Mouse (Mus musculus): ENCODE measurements around the gene Kif26b. TPM values are rescaled to one million over a fixed set of nuclear protein-coding genes. Genes with fewer than 3 reads are reported as not detected.

The Kif26b gene
- polyA plus RNA-seq, 1 experiment from 2014 or later, result 32.0 TPM

- H3K4me2 ChIP-seq, result no peak overlapping the region
- 80% methylated on average over 6 of the region's 6 CpGs for WGBS
- no peaks in the 10 kb centered on the region for H3K36me3 ChIP-seq
- H3K27ac ChIP-seq, result no peak overlapping the region
- no peak overlapping the region for H3K9ac ChIP-seq (replicated peaks)
- no peaks in the 10 kb centered on the region for H3K27me3 ChIP-seq
- ATAC-seq (ENCODE audit: insufficient number of reproducible peaks, insufficient read depth, low FRiP score, low TSS enrichment, low read depth), result no peak
- no peak overlapping the region for H3K4me3 ChIP-seq (replicated peaks)
- H3K9me3 ChIP-seq, result no peaks in the 10 kb centered on the region
- no peaks in the 10 kb centered on the region for H3K4me1 ChIP-seq (replicated peaks)
Observed at GRCm38 (mm10) chr1:178784043-178784442, 255.1 kb downstream of the Kif26b start.

GRCm38 (mm10) chr1:178791266-178791665 is 262.3 kb downstream of the Kif26b start:
- no peak overlapping the region for H3K9ac ChIP-seq (replicated peaks)
- H3K36me3 ChIP-seq, result no peaks in the 10 kb centered on the region
- no peak overlapping the region for H3K27ac ChIP-seq
- H3K9me3 ChIP-seq, result no peaks in the 10 kb centered on the region
- no peak overlapping the region for H3K4me2 ChIP-seq
- no peak for ATAC-seq (ENCODE audit: insufficient number of reproducible peaks, insufficient read depth, low FRiP score, low TSS enrichment, low read depth)
- H3K4me3 ChIP-seq (replicated peaks), result no peak overlapping the region
- WGBS, result 53% methylated on average over 1 of the region's 1 CpGs
- H3K4me1 ChIP-seq (replicated peaks), result no peaks in the 10 kb centered on the region
- no peaks in the 10 kb centered on the region for H3K27me3 ChIP-seq

- H3K9me3 ChIP-seq, result no peaks in the 10 kb centered on the region
- H3K4me1 ChIP-seq (replicated peaks), result peaks cover 8% of the 10 kb centered on the region
- no peaks in the 10 kb centered on the region; the same call in 1 of the 2 replicates for H3K36me3 ChIP-seq
- ATAC-seq (ENCODE audit: insufficient number of reproducible peaks, insufficient read depth, low FRiP score, low TSS enrichment, low read depth), result no peak
- H3K4me2 ChIP-seq, result no peak overlapping the region
- H3K9ac ChIP-seq (replicated peaks), result no peak overlapping the region
- WGBS, result 90% methylated on average over 5 of the region's 5 CpGs
- no peak overlapping the region for H3K4me3 ChIP-seq (replicated peaks)
- H3K27ac ChIP-seq, result no peak overlapping the region
- H3K27me3 ChIP-seq, result no peaks in the 10 kb centered on the region
Observed at GRCm38 (mm10) chr1:178792726-178793125, 263.8 kb downstream of the Kif26b start.

GRCm38 (mm10) chr1:178794866-178795265 is 265.9 kb downstream of the Kif26b start:
- ATAC-seq (ENCODE audit: insufficient number of reproducible peaks, insufficient read depth, low FRiP score, low TSS enrichment, low read depth), result no peak
- H3K36me3 ChIP-seq, result no peaks in the 10 kb centered on the region; the same call in 1 of the 2 replicates
- H3K9ac ChIP-seq (replicated peaks), result no peak overlapping the region
- no peaks in the 10 kb centered on the region for H3K27me3 ChIP-seq
- H3K9me3 ChIP-seq, result no peaks in the 10 kb centered on the region
- no peak overlapping the region for H3K4me3 ChIP-seq (replicated peaks)
- no peak overlapping the region for H3K4me2 ChIP-seq
- no peak overlapping the region for H3K27ac ChIP-seq
- peaks cover 28% of the 10 kb centered on the region for H3K4me1 ChIP-seq (replicated peaks)
- WGBS, result 89% methylated on average over 7 of the region's 7 CpGs

- no peak overlapping the region for H3K4me2 ChIP-seq
- H3K4me1 ChIP-seq (replicated peaks), result peaks cover 46% of the 10 kb centered on the region
- no peak overlapping the region for H3K9ac ChIP-seq (replicated peaks)
- H3K9me3 ChIP-seq, result no peaks in the 10 kb centered on the region
- no peaks in the 10 kb centered on the region; the same call in 1 of the 2 replicates for H3K36me3 ChIP-seq
- H3K27ac ChIP-seq, result no peak overlapping the region
- ATAC-seq (ENCODE audit: insufficient number of reproducible peaks, insufficient read depth, low FRiP score, low TSS enrichment, low read depth), result no peak
- H3K4me3 ChIP-seq (replicated peaks), result no peak overlapping the region
- H3K27me3 ChIP-seq, result no peaks in the 10 kb centered on the region
- 80% methylated on average over 2 of the region's 2 CpGs for WGBS
Observed at GRCm38 (mm10) chr1:178797388-178797787, 268.5 kb downstream of the Kif26b start.

DNA sequence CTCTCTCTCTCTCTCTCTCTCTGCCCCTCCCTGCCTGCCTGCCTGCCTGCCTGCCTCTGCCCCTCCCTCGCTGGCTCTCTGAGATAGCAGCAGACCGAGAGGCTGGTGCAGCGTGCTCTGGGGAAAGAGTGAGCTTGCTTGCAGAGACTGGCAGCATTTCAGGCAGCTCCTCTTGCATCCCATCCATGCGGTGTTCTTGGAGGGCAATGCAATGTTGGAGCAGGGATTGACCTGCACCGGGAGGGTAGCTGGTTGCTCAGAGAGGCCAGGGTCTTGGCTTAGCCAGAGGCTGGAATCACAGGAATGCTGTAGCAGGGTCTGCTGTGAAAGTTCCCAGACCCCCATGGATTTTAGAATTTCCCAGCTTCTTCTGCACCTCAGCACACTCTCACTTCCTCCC is 269.4 kb downstream of the Kif26b start:
- Histone ChIP-seq H3K4me3 (replicated peaks) (peak overlapping the region; percentile 11), H3K9me3 (no peaks in the 10 kb centered on the region), H3K27ac (peak overlapping the region; percentile 69), H3K4me2 (peak overlapping the region; percentile 48), H3K36me3 (no peaks in the 10 kb centered on the region; the same call in 1 of the 2 replicates), H3K27me3 (no peaks in the 10 kb centered on the region), H3K4me1 (replicated peaks) (peaks cover 55% of the 10 kb centered on the region), H3K9ac (replicated peaks) (no peak overlapping the region; the same call in 1 of the 2 replicates)
- ATAC-seq (ENCODE audit: insufficient number of reproducible peaks, insufficient read depth, low FRiP score, low TSS enrichment, low read depth), result no peak
- WGBS, result 4% methylated on average over 5 of the region's 5 CpGs

DNA sequence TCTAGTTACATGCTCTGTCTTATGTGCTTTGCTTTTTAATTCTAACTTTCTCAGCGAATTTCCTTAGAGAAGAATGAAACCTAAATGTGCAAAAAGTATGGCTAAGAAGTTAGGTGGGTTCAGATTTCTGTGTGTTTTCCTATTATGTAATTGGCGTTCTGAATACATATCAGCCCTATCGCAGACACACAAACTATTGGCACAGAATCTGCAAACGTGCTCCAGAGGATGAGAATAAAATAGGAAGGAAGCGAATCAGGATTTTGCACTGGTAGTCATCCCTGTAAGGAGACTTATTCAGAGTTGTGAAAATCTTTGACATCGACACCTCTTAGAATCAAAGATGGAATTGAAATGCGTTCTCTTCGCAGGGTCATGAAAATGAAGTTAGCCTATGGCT is 270.0 kb downstream of the Kif26b start:
- ATAC-seq (ENCODE audit: insufficient number of reproducible peaks, insufficient read depth, low FRiP score, low TSS enrichment, low read depth), result no peak
- Histone ChIP-seq H3K4me2 (peak overlapping the region; percentile 48), H3K4me1 (replicated peaks) (peaks cover 55% of the 10 kb centered on the region), H3K9ac (replicated peaks) (no peak overlapping the region), H3K27ac (peak overlapping the region; percentile 69), H3K4me3 (replicated peaks) (peak overlapping the region; percentile 11; the same call in 1 of the 2 replicates), H3K9me3 (no peaks in the 10 kb centered on the region), H3K27me3 (no peaks in the 10 kb centered on the region), H3K36me3 (no peaks in the 10 kb centered on the region; the same call in 1 of the 2 replicates)
- WGBS, result 75% methylated on average over 8 of the region's 8 CpGs

DNA sequence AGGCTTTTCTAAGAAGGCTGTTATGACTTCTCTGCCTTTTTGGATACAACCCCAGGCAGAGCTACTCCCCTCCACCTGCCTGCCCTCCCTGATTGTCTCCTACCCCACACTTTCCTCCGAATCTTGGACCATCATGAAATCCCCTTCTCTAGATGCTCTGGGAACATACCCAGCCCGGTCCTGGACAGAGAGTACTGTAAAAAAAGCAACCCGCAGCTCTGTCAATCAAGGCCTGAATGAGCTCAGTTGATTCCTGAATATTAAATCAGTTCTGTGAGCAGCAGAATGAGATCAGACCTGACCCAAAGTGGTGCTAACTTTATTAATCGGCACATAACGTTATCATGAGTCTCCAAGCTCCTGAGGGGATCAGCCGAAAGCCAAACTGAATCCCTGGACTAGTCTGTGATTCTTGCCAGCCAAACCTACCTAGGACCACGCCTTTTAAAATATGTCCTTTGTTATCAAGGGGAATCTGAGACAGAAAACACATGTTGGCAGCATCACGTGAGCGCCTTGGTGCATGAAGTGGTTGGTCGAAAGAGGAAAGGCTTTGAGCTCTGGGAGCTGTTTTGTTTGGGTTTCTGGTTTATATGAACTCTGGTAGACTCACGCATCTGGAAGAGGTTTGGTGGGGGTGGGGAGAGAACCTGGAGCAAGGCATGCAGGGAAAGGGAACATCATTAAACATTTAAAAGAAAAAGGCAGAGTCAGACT is 271.1 kb downstream of the Kif26b start:
- peak; percentile 76 for ATAC-seq (ENCODE audit: insufficient number of reproducible peaks, insufficient read depth, low FRiP score, low TSS enrichment, low read depth)
- Histone ChIP-seq H3K9ac (replicated peaks) (no peak overlapping the region), H3K4me3 (replicated peaks) (no peak overlapping the region), H3K27me3 (no peaks in the 10 kb centered on the region), H3K4me2 (peak overlapping the region; percentile 48), H3K9me3 (no peaks in the 10 kb centered on the region), H3K4me1 (replicated peaks) (peaks cover 55% of the 10 kb centered on the region), H3K36me3 (no peaks in the 10 kb centered on the region; the same call in 1 of the 2 replicates), H3K27ac (peak overlapping the region; percentile 89)
- 32% methylated on average over 11 of the region's 11 CpGs for WGBS

GRCm38 (mm10) chr1:178803155-178803554 is 274.2 kb downstream of the Kif26b start:
- Histone ChIP-seq H3K36me3 (no peaks in the 10 kb centered on the region), H3K4me1 (replicated peaks) (peaks cover 42% of the 10 kb centered on the region), H3K4me3 (replicated peaks) (no peak overlapping the region), H3K27me3 (no peaks in the 10 kb centered on the region), H3K9ac (replicated peaks) (no peak overlapping the region), H3K27ac (no peak overlapping the region), H3K4me2 (no peak overlapping the region), H3K9me3 (no peaks in the 10 kb centered on the region)
- ATAC-seq (ENCODE audit: insufficient number of reproducible peaks, insufficient read depth, low FRiP score, low TSS enrichment, low read depth), result no peak
- 65% methylated on average over 3 of the region's 3 CpGs for WGBS

GRCm38 (mm10) chr1:178817476-178817875 is 288.6 kb downstream of the Kif26b start:
- Histone ChIP-seq H3K27ac (no peak overlapping the region), H3K36me3 (no peaks in the 10 kb centered on the region; the same call in 1 of the 2 replicates), H3K9me3 (no peaks in the 10 kb centered on the region), H3K4me3 (replicated peaks) (no peak overlapping the region), H3K27me3 (no peaks in the 10 kb centered on the region), H3K4me1 (replicated peaks) (peaks cover 58% of the 10 kb centered on the region), H3K9ac (replicated peaks) (no peak overlapping the region), H3K4me2 (no peak overlapping the region)
- WGBS, result 78% methylated on average over 6 of the region's 6 CpGs
- no peak for ATAC-seq (ENCODE audit: insufficient number of reproducible peaks, insufficient read depth, low FRiP score, low TSS enrichment, low read depth)

DNA sequence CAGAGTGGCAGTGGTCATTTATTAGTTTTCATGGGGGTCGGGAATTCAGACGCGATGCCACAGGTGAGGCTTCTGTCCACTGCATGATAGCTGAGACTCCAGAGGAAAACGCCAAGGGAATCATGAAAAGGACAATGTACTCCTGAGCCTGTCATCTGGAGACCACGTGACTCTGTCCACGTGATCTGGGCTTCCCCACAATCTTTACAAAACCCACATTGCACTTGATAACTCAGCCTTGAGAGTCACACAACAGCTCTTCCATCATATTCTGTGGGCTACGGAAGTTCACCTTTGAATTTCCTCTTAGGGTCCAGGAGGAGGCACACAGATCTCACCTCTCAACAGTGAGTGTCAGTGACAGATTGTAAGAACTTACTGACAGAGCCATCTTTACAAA is 290.1 kb downstream of the Kif26b start:
- no peak overlapping the region for H3K4me2 ChIP-seq
- H3K4me3 ChIP-seq (replicated peaks), result no peak overlapping the region
- ATAC-seq (ENCODE audit: insufficient number of reproducible peaks, insufficient read depth, low FRiP score, low TSS enrichment, low read depth), result no peak
- 70% methylated on average over 7 of the region's 7 CpGs for WGBS
- peaks cover 60% of the 10 kb centered on the region for H3K4me1 ChIP-seq (replicated peaks)
- H3K27ac ChIP-seq, result no peak overlapping the region
- H3K36me3 ChIP-seq, result peaks cover 14% of the 10 kb centered on the region
- no peaks in the 10 kb centered on the region for H3K27me3 ChIP-seq
- H3K9me3 ChIP-seq, result no peaks in the 10 kb centered on the region
- H3K9ac ChIP-seq (replicated peaks), result no peak overlapping the region

GRCm38 (mm10) chr1:178820079-178820478 is 291.2 kb downstream of the Kif26b start:
- no peak overlapping the region for H3K4me3 ChIP-seq (replicated peaks)
- H3K27ac ChIP-seq, result no peak overlapping the region
- peaks cover 54% of the 10 kb centered on the region for H3K4me1 ChIP-seq (replicated peaks)
- ATAC-seq (ENCODE audit: insufficient number of reproducible peaks, insufficient read depth, low FRiP score, low TSS enrichment, low read depth), result no peak
- H3K4me2 ChIP-seq, result no peak overlapping the region
- no peaks in the 10 kb centered on the region for H3K9me3 ChIP-seq
- no peaks in the 10 kb centered on the region for H3K27me3 ChIP-seq
- H3K9ac ChIP-seq (replicated peaks), result no peak overlapping the region
- WGBS, result 75% methylated on average over 3 of the region's 3 CpGs
- peaks cover 17% of the 10 kb centered on the region for H3K36me3 ChIP-seq
